ENCODE assay signal across 29 mouse cellular contexts in the genomic region with DNA sequence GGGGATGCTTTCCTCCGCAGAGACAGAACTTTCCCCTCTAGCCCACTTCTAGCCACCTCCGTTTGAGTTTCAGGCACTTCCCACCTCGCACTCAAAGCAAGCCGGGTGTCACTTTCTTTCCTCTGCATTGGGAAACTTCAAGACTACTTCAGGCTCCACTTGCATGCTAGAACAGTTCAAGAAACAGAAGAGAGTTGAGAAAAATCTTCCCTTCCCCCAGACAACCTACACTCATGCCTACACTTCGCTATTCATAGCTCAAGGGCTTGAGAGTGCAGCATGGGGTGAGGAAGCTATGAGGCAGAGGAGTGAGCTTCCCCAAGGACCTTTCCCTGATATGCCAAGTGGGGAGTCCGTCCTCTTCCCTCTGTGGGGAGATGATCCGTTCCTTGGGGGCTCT. TPM values are rescaled to one million over a fixed set of nuclear protein-coding genes. Genes with fewer than 3 reads are reported as not detected.
DNase-seq lines count a peak whose midpoint lies in the region; ATAC-seq lines count a peak whose summit lies in the region.
"Had no signal": no experiment of that assay in that cellular context is flagged by ENCODE, and none has a peak within 500 bp of the region (broad histone marks: within the 10 kb centered on the region; RNA-seq: fewer than 3 reads in every experiment).

No protein-coding gene starts in this region.

- no peak overlapping the region for H3K4me2 ChIP-seq in lung, embryonic 15.5 days
- H3K4me2 ChIP-seq: embryonic facial prominence, embryonic 12.5 days; hindbrain, embryonic 13.5 days; kidney, embryonic 15.5 days; limb, embryonic 12.5 days; liver, embryonic 15.5 days; neural tube, embryonic 15.5 days had no signal

- no peak overlapping the region for H3K4me3 ChIP-seq in lung, embryonic 15.5 days
- H3K4me3 ChIP-seq: embryonic facial prominence, embryonic 12.5 days; gastrocnemius, adult 2 months; heart, adult 2 months; hindbrain, embryonic 13.5 days; kidney, embryonic 15.5 days; limb, embryonic 12.5 days; liver, embryonic 15.5 days; neural tube, embryonic 15.5 days had no signal

- no peak overlapping the region for H3K9ac ChIP-seq in lung, embryonic 15.5 days
- H3K9ac ChIP-seq: embryonic facial prominence, embryonic 12.5 days; hindbrain, embryonic 13.5 days; kidney, embryonic 15.5 days; limb, embryonic 12.5 days; liver, embryonic 15.5 days; neural tube, embryonic 15.5 days had no signal

- peak; percentile 64 for ATAC-seq in frontal cortex, adult (ENCODE audit: low TSS enrichment)
- ATAC-seq in lung, embryonic 15.5 days (ENCODE audit: borderline replicate concordance, extremely low read depth, low FRiP score, low TSS enrichment) = peak; percentile 23; the same call in 1 of the 2 replicates
- ATAC-seq: activated CD4-positive, CD25-positive, alpha-beta regulatory T cell, adult 4 months; forebrain, embryonic 14.5 days; intestine, postnatal 0 days had no signal

- no peaks in the 10 kb centered on the region for H3K36me3 ChIP-seq in lung, embryonic 15.5 days
- H3K36me3 ChIP-seq: embryonic facial prominence, embryonic 12.5 days; hindbrain, embryonic 13.5 days; kidney, embryonic 15.5 days; limb, embryonic 12.5 days; liver, embryonic 15.5 days; neural tube, embryonic 15.5 days had no signal

- H3K27me3 ChIP-seq in lung, embryonic 15.5 days = no peaks in the 10 kb centered on the region
- H3K27me3 ChIP-seq: embryonic facial prominence, embryonic 12.5 days; hindbrain, embryonic 13.5 days; kidney, embryonic 15.5 days; limb, embryonic 12.5 days; liver, embryonic 15.5 days; neural tube, embryonic 15.5 days had no signal

- DNase-seq in frontal cortex, postnatal 10 days (ENCODE audit: low spot score in 2 of 2) = no peak
- DNase-seq in left cerebral cortex, adult 11 months (ENCODE audit: low spot score) = peak; percentile 37
- DNase-seq in left cerebral cortex, postnatal 4 days = no peak
- peak; percentile 75 for DNase-seq in lung, postnatal 36 days
- no peak for DNase-seq in kidney, adult 18-20 months
- DNase-seq in cerebellum, postnatal 10 days = no peak
- DNase-seq: adrenal gland, adult 2 months; cerebellum, adult 8-10 months; embryo, embryonic 11 days; gastrocnemius, adult 2 months; gastrocnemius, postnatal 36 days; heart, adult 2 months; heart, postnatal 14 days; kidney, postnatal 25 days; midbrain, embryonic 14.5 days; right cerebral cortex, postnatal 4 days had no signal

- intact Hi-C loops in left cerebral cortex, postnatal 4 days (cut with DNase I) = no loop called here

- H3K9me3 ChIP-seq in lung, embryonic 15.5 days = no peaks in the 10 kb centered on the region
- H3K9me3 ChIP-seq: embryonic facial prominence, embryonic 12.5 days; hindbrain, embryonic 13.5 days; kidney, embryonic 15.5 days; liver, embryonic 15.5 days had no signal

- H3K4me1 ChIP-seq in lung, embryonic 15.5 days = peaks cover 45% of the 10 kb centered on the region
- H3K4me1 ChIP-seq: embryonic facial prominence, embryonic 12.5 days; hindbrain, embryonic 13.5 days; kidney, embryonic 15.5 days; limb, embryonic 12.5 days; liver, embryonic 15.5 days; neural tube, embryonic 15.5 days had no signal

- WGBS in lung, embryonic 15.5 days = 36% methylated on average over 7 of the region's 7 CpGs

- peak overlapping the region; percentile 62 for H3K27ac ChIP-seq in lung, embryonic 15.5 days
- H3K27ac ChIP-seq: embryonic facial prominence, embryonic 12.5 days; gastrocnemius, adult 2 months; heart, adult 2 months; hindbrain, embryonic 13.5 days; kidney, embryonic 15.5 days; limb, embryonic 12.5 days; liver, embryonic 15.5 days; neural tube, embryonic 15.5 days; stomach, postnatal 0 days had no signal

RNA-seq across cellular contexts. Expression of a gene that starts 34.7 kb away (rescaled TPM):
- 10 to 100 TPM; 31.7 to 35.2 TPM for total RNA-seq in left cerebral cortex, postnatal 4 days (2021)
- polyA plus RNA-seq in lung, embryonic 15.5 days (2015; fragmentation: Nextera tagmentation; extraction: Ambion mirVana) = 3.0 and 4.4 TPM in 2 replicates
- total RNA-seq: liver, adult 2 months had no signal
- polyA plus RNA-seq: limb, embryonic 12.5 days had no signal

Comparison
In these comparisons a context has a peak if more than half of its experiments do, and no peak if none do; other contexts are left out.
1. DNase-seq: peak in left cerebral cortex, adult 11 months (single experiment) and lung, postnatal 36 days (single experiment); none in frontal cortex, postnatal 10 days (0 of 2), left cerebral cortex, postnatal 4 days (single experiment), kidney, adult 18-20 months (single experiment) and cerebellum, postnatal 10 days (0 of 2).